In genomic region chr17:5958636-5959035, GRCm38 (mm10) we compare ENCODE assay signal across 19 mouse cellular contexts. TPM values are rescaled to one million over a fixed set of nuclear protein-coding genes. Genes with fewer than 3 reads are reported as not detected.
A peak's percentile ranks its signal among the peaks of the same experiment; 100 is the strongest.
DNase-seq lines count a peak whose midpoint lies in the region; ATAC-seq and TF ChIP-seq lines count a peak whose summit lies in the region.
"Had no signal": no experiment of that assay in that cellular context is flagged by ENCODE, and none has a peak within 500 bp of the region (broad histone marks: within the 10 kb centered on the region; RNA-seq: fewer than 3 reads in every experiment).

No protein-coding gene starts in this region.

- 75% methylated on average over 10 of the region's 10 CpGs for WGBS in intestine, embryonic 15.5 days

- no peak for TF ChIP-seq CTCF in layer of hippocampus, adult 2 months (conservative IDR thresholded peaks at IDR 0.05)

- no peaks in the 10 kb centered on the region for H3K36me3 ChIP-seq in intestine, embryonic 15.5 days
- H3K36me3 ChIP-seq: forebrain, embryonic 15.5 days; heart, embryonic 12.5 days had no signal

- 0 out of 2 replicates have a peak overlapping the region, but pooled peaks have one; percentile 1 for H3K9ac ChIP-seq in intestine, embryonic 15.5 days
- H3K9ac ChIP-seq: forebrain, embryonic 15.5 days; heart, embryonic 12.5 days; liver, embryonic 14.5 days had no signal

- peaks cover 22% of the 10 kb centered on the region for H3K4me1 ChIP-seq in intestine, embryonic 15.5 days (replicated peaks)
- H3K4me1 ChIP-seq: forebrain, embryonic 15.5 days had no signal

- no peaks in the 10 kb centered on the region for H3K27me3 ChIP-seq in intestine, embryonic 15.5 days (replicated peaks)
- H3K27me3 ChIP-seq: forebrain, embryonic 15.5 days; heart, embryonic 12.5 days had no signal

- no peaks in the 10 kb centered on the region for H3K9me3 ChIP-seq in intestine, embryonic 15.5 days
- H3K9me3 ChIP-seq: forebrain, embryonic 15.5 days; heart, embryonic 12.5 days had no signal

- no peak for DNase-seq in layer of hippocampus, adult 2 months (ENCODE audit: low spot score in 2 of 2)
- DNase-seq in layer of hippocampus, postnatal 25 days (ENCODE audit: extremely low spot score in 1 of 2, low spot score in 1 of 2): no peak
- DNase-seq in urinary bladder, postnatal 14 days (ENCODE audit: low spot score): peak; percentile 23
- DNase-seq in urinary bladder, adult 2 months (ENCODE audit: low spot score): no peak
- peak; percentile 35 for DNase-seq in urinary bladder, postnatal 25 days (ENCODE audit: low spot score)
- DNase-seq in spleen, adult 12 weeks (ENCODE audit: low spot score): no peak
- DNase-seq in thymus, postnatal 25 days: no peak
- DNase-seq: cerebellum, postnatal 10 days; gastrocnemius, postnatal 36 days; kidney, adult 9 months; layer of hippocampus, postnatal 36 days; right cerebral cortex, postnatal 4 days had no signal

- H3K27ac ChIP-seq in layer of hippocampus, adult 2 months: peak overlapping the region; percentile 48; the same call in 1 of the 2 replicates
- peak overlapping the region; percentile 72 for H3K27ac ChIP-seq in intestine, embryonic 15.5 days
- H3K27ac ChIP-seq: forebrain, embryonic 15.5 days; liver, embryonic 14.5 days; macrophage had no signal

- peak overlapping the region; percentile 26 for H3K4me2 ChIP-seq in intestine, embryonic 15.5 days (replicated peaks)
- H3K4me2 ChIP-seq: forebrain, embryonic 15.5 days; heart, embryonic 12.5 days; midbrain, embryonic 11.5 days had no signal

- peak; percentile 47 for ATAC-seq in intestine, embryonic 15.5 days
- ATAC-seq: forebrain, embryonic 15.5 days; hindbrain, embryonic 16.5 days had no signal

- no peak overlapping the region for H3K4me3 ChIP-seq in layer of hippocampus, adult 2 months
- H3K4me3 ChIP-seq in intestine, embryonic 15.5 days (replicated peaks): no peak overlapping the region
- H3K4me3 ChIP-seq: forebrain, embryonic 15.5 days; heart, embryonic 12.5 days had no signal

RNA-seq across cellular contexts. Expression of gene Synj2, which starts 17.6 kb away (rescaled TPM):
- 10 to 100 TPM; 54.1 to 62.2 TPM for total RNA-seq in layer of hippocampus, adult 2 months (2021)
- 10 to 100 TPM; 59.7 to 59.9 TPM for total RNA-seq in layer of hippocampus, postnatal 25 days (2021)
- polyA plus RNA-seq in urinary bladder, adult 2 months (2012; rRNA removed): 17.3 and 22.7 TPM in 2 replicates
- polyA plus RNA-seq in intestine, embryonic 15.5 days (2015; fragmentation: Nextera tagmentation; extraction: Ambion mirVana): 4.8 and 4.9 TPM in 2 replicates

Comparison
In these comparisons a context has a peak if more than half of its experiments do, and no peak if none do; other contexts are left out.
1. DNase-seq: peak in urinary bladder, postnatal 14 days (single experiment) and urinary bladder, postnatal 25 days (single experiment); none in layer of hippocampus, adult 2 months (0 of 2), layer of hippocampus, postnatal 25 days (0 of 2), urinary bladder, adult 2 months (single experiment), spleen, adult 12 weeks (single experiment) and thymus, postnatal 25 days (single experiment).